Mouse (Mus musculus) midbrain, embryonic 16.5 days (tissue): Measurements from ENCODE around the gene Tmem131. TPM values are rescaled to one million over a fixed set of nuclear protein-coding genes. Genes with fewer than 3 reads are reported as not detected.

Experiments
- ATAC-seq: fragments of 200-750 bp; cut with Nextera tagmentation; 2 replicates; pipeline ENCODE4 v1.8.0; 2017; ENCODE audit warnings: moderate TSS enrichment
- H3K27ac ChIP-seq: fragments of 300-500 bp; sonication (generic); 2 replicates; pipeline ENCODE4 v1.5.1; 2014; ENCODE audit warnings: mild to moderate bottlenecking, low read length, mixed read lengths
- H3K27me3 ChIP-seq: fragments of 300-500 bp; sonication (generic); 2 replicates; pipeline ENCODE4 v1.6.1; 2014; ENCODE audit warnings: low read depth, low read length, mixed read lengths; ENCODE audit not compliant: control insufficient read depth, insufficient read depth
- H3K36me3 ChIP-seq: fragments of 300-500 bp; sonication (generic); 2 replicates; pipeline ENCODE4 v1.6.1; 2014; ENCODE audit warnings: mild to moderate bottlenecking, low read length, moderate library complexity, mixed read lengths; ENCODE audit not compliant: control insufficient read depth, insufficient read depth
- H3K4me1 ChIP-seq: fragments of 300-500 bp; sonication (generic); 2 replicates; pipeline ENCODE4 v1.6.1; 2014; ENCODE audit warnings: mild to moderate bottlenecking, low read length, mixed read lengths; ENCODE audit not compliant: control insufficient read depth, insufficient read depth
- H3K4me2 ChIP-seq: fragments of 300-500 bp; sonication (generic); 2 replicates; pipeline ENCODE4 v1.6.1; 2014; ENCODE audit warnings: mild to moderate bottlenecking, low read length, mixed read lengths
- H3K4me3 ChIP-seq: fragments of 300-500 bp; sonication (generic); 2 replicates; pipeline ENCODE4 v1.5.1; 2014; ENCODE audit warnings: low read depth, mild to moderate bottlenecking, low read length, moderate library complexity, mixed read lengths
- H3K9ac ChIP-seq: fragments of 300-500 bp; sonication (generic); 2 replicates; pipeline ENCODE4 v1.6.1; 2014; ENCODE audit warnings: low read depth, low read length, mixed read lengths
- H3K9me3 ChIP-seq: fragments of 300-500 bp; sonication (generic); replicated peaks from 2 replicates; pipeline ENCODE4 v1.6.1; 2014; ENCODE audit warnings: mild to moderate bottlenecking, low read length, mixed read lengths; ENCODE audit not compliant: control insufficient read depth, poor library complexity, severe bottlenecking
- WGBS: fragments of 180-500 bp; shearing (Covaris S2); extraction: QIAGEN DNeasy Blood & Tissue Kit; methylation state at CpG from one replicate; pipeline ENCODE4 v1.1.7; 2014; 5-methylcytosine and 5-hydroxymethylcytosine counted together
- polyA plus RNA-seq: library from polyadenylated mRNA; unstranded; fragments of >200 nt; fragmentation: Nextera tagmentation; extraction: Ambion mirVana; gene quantifications from 2 replicates; pipeline ENCODE4 v1.2.1, GENCODE M21; 2015

Gene Tmem131
- polyA plus RNA-seq, 1 experiment from 2014 or later: 14.0 TPM

GRCm38 (mm10) chr1:36744268-36744944 is 199.1 kb downstream of the Tmem131 start:
- 15% methylated on average over 17 of the region's 17 CpGs for WGBS
- Histone ChIP-seq H3K9me3 (no peaks in the 10 kb centered on the region), H3K4me2 (peak overlapping the region; percentile 58), H3K27ac (peak overlapping the region; percentile 68), H3K36me3 (no peaks in the 10 kb centered on the region), H3K4me3 (peak overlapping the region; percentile 24), H3K27me3 (no peaks in the 10 kb centered on the region), H3K4me1 (peaks cover 6% of the 10 kb centered on the region; the same call in 1 of the 2 replicates), H3K9ac (peak overlapping the region; percentile 37; the same call in 1 of the 2 replicates)
- peak; percentile 90 for ATAC-seq

- no peak overlapping the region for H3K4me3 ChIP-seq
- no peaks in the 10 kb centered on the region for H3K27me3 ChIP-seq
- no peak overlapping the region for H3K4me2 ChIP-seq
- H3K36me3 ChIP-seq: no peaks in the 10 kb centered on the region
- H3K9ac ChIP-seq: no peak overlapping the region
- 82% methylated on average over 9 of the region's 9 CpGs for WGBS
- H3K9me3 ChIP-seq: no peaks in the 10 kb centered on the region
- H3K27ac ChIP-seq: no peak overlapping the region
- no peak for ATAC-seq
- peaks cover 6% of the 10 kb centered on the region; the same call in 1 of the 2 replicates for H3K4me1 ChIP-seq
Measured at GRCm38 (mm10) chr1:36743046-36743445, 200.4 kb downstream of the Tmem131 start.

Other genes starting within 250 kb of the Tmem131 start
- 0.75 and 1.2 TPM in 2 replicates for gene 4933424G06Rik, start 233.5 kb downstream of the Tmem131 start, polyA plus RNA-seq
- gene Actr1b, start 229.2 kb downstream of the Tmem131 start, polyA plus RNA-seq: 92.3 and 106 TPM in 2 replicates
- gene Zap70, start 181.9 kb downstream of the Tmem131 start, polyA plus RNA-seq: 2.0 and 2.6 TPM in 2 replicates
- gene Vwa3b, start 82.9 kb upstream of the Tmem131 start, polyA plus RNA-seq: 0.99 and 1.6 TPM in 2 replicates